Mouse (Mus musculus) E14TG2a.4 (cell line): Measurements from ENCODE around the gene Pdzph1.

Experiments
- CTCF ChIP-seq: conservative IDR thresholded peaks from 2 replicates; pipeline ENCODE4 v1.5.1; 2014; ENCODE audit warnings: low read length
- NANOG ChIP-seq: IDR thresholded peaks from 2 replicates; pipeline ENCODE4 v1.6.1; 2014; ENCODE audit warnings: borderline replicate concordance, low read length, mixed read lengths
- POU5F1 ChIP-seq: IDR thresholded peaks from 2 replicates; pipeline ENCODE4 v1.6.1; 2014; ENCODE audit warnings: low read length, borderline replicate concordance

- TF ChIP-seq CTCF (no peak), NANOG (no peak), POU5F1 (no peak)
Measured at GRCm38 (mm10) chr17:58889905-58890645, 101.1 kb downstream of the Pdzph1 start.
